In the genomic region with DNA sequence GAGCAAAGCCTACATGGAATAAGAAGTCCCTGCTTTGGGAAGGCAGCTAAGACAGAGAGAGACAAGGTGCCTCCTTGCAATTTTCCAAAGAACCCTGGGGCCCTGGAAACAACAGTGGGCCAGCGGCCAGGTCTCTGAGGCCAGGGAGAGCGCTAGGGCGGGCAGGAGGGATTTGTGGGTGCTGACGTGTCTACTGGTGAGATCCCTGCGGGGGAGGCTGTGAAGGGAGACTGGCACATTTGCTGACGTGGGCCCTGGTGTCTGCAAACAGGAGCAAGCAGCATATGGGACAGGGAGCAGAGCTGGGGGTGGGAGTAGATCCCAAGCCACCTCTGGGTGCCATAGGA, we compare ENCODE assay signal across 8 mouse cellular contexts. TPM values are rescaled to one million over a fixed set of nuclear protein-coding genes. Genes with fewer than 3 reads are reported as not detected.
A peak's percentile ranks its signal among the peaks of the same experiment; 100 is the strongest.
DNase-seq lines count a peak whose midpoint lies in the region; ATAC-seq and TF ChIP-seq lines count a peak whose summit lies in the region.

No protein-coding gene starts in this region.

- no peaks in the 10 kb centered on the region for H3K27me3 ChIP-seq in intestine, embryonic 14.5 days (replicated peaks; ENCODE audit: control insufficient read depth, insufficient read depth, low read length)
- no peaks in the 10 kb centered on the region for H3K27me3 ChIP-seq in intestine, embryonic 16.5 days (replicated peaks; ENCODE audit: control insufficient read depth, insufficient read depth, low read length)
- H3K27me3 ChIP-seq in limb, embryonic 13.5 days: peaks cover 37% of the 10 kb centered on the region

- 47% methylated on average over 6 of the region's 6 CpGs for WGBS in intestine, embryonic 14.5 days
- WGBS in intestine, embryonic 16.5 days: 53% methylated on average over 6 of the region's 6 CpGs
- 43% methylated on average over 6 of the region's 6 CpGs for WGBS in limb, embryonic 13.5 days

- in situ Hi-C loops in ES-E14 (cut with MboI; ENCODE audit: low sequenced_read_pairs in 2 of 2, unreplicated experiment in 2 of 2): no loop called here

- peaks cover 33% of the 10 kb centered on the region for H3K36me3 ChIP-seq in intestine, embryonic 14.5 days (ENCODE audit: control insufficient read depth, insufficient read depth, low read length)
- H3K36me3 ChIP-seq in intestine, embryonic 16.5 days (ENCODE audit: control insufficient read depth, insufficient read depth, low read length): no peaks in the 10 kb centered on the region; the same call in 1 of the 2 replicates
- no peaks in the 10 kb centered on the region for H3K36me3 ChIP-seq in ES-E14 (ENCODE audit: control insufficient read depth, insufficient read depth, low read length, poor library complexity, severe bottlenecking)
- H3K36me3 ChIP-seq in limb, embryonic 13.5 days: no peaks in the 10 kb centered on the region

- H3K9ac ChIP-seq in intestine, embryonic 14.5 days (ENCODE audit: low read length): no peak overlapping the region
- no peak overlapping the region for H3K9ac ChIP-seq in intestine, embryonic 16.5 days (ENCODE audit: low read depth, low read length)
- H3K9ac ChIP-seq in ES-E14 (ENCODE audit: insufficient read depth, low read depth, low read length, poor library complexity, severe bottlenecking): peak overlapping the region; percentile 16; the same call in 1 of the 2 replicates
- H3K9ac ChIP-seq in limb, embryonic 13.5 days: peak overlapping the region; percentile 45; the same call in 1 of the 2 replicates

- H3K27ac ChIP-seq in intestine, embryonic 14.5 days (ENCODE audit: low read depth): no peak overlapping the region
- no peak overlapping the region for H3K27ac ChIP-seq in intestine, embryonic 16.5 days (ENCODE audit: low read length)
- H3K27ac ChIP-seq in ES-E14 (ENCODE audit: insufficient read depth, low read depth, low read length, poor library complexity, severe bottlenecking): no peak overlapping the region
- H3K27ac ChIP-seq in limb, embryonic 13.5 days: no peak overlapping the region

- H3K4me2 ChIP-seq in intestine, embryonic 14.5 days (ENCODE audit: low read length): peak overlapping the region; percentile 23
- no peak overlapping the region for H3K4me2 ChIP-seq in intestine, embryonic 16.5 days (ENCODE audit: low read depth, low read length)
- peak overlapping the region; percentile 51 for H3K4me2 ChIP-seq in limb, embryonic 13.5 days (replicated peaks)

- H3K4me3 ChIP-seq in intestine, embryonic 14.5 days (ENCODE audit: low read depth, low read length): no peak overlapping the region
- no peak overlapping the region for H3K4me3 ChIP-seq in intestine, embryonic 16.5 days (ENCODE audit: low read length)
- peak overlapping the region in 1 of 2 experiments; percentile 58; a peak in 2 of 4 replicates for H3K4me3 ChIP-seq in ES-E14 (ENCODE audit: insufficient read depth in 1 of 2, low read depth in 1 of 2, low read length in 2 of 2, poor library complexity in 1 of 2, severe bottlenecking in 1 of 2)
- H3K4me3 ChIP-seq in limb, embryonic 13.5 days: peak overlapping the region; percentile 27

- no peak for ATAC-seq in intestine, embryonic 14.5 days (replicated peaks; ENCODE audit: low FRiP score, low TSS enrichment, low read depth)
- ATAC-seq in intestine, embryonic 16.5 days: no peak
- no peak for ATAC-seq in limb, embryonic 13.5 days (ENCODE audit: low FRiP score, low read depth)

- no peak for DNase-seq in intestine, embryonic 14.5 days (ENCODE audit: low spot score)
- no peak for DNase-seq in ES-E14 (ENCODE audit: low read depth, low spot score)
- DNase-seq in fibroblast of lung, adult 2 months (ENCODE audit: low read depth): peak; percentile 55
- no peak for DNase-seq in cerebellum, postnatal 25 days
- DNase-seq in thymus, postnatal 14 days: no peak
- no peak for DNase-seq in layer of hippocampus, postnatal 14 days (ENCODE audit: low spot score in 2 of 2)

- H3K4me1 ChIP-seq in intestine, embryonic 14.5 days (replicated peaks; ENCODE audit: control insufficient read depth, insufficient read depth, low read length): peaks cover 17% of the 10 kb centered on the region
- H3K4me1 ChIP-seq in intestine, embryonic 16.5 days (ENCODE audit: control insufficient read depth, insufficient read depth, low read length): peaks cover 14% of the 10 kb centered on the region; the same call in 1 of the 2 replicates
- H3K4me1 ChIP-seq in ES-E14 (ENCODE audit: control insufficient read depth in 2 of 2, insufficient read depth in 2 of 2, low read length in 2 of 2, poor library complexity in 1 of 2): peaks cover 4 to 26% of the 10 kb centered on the region in 2 experiments; a peak in 2 of 4 replicates
- H3K4me1 ChIP-seq in limb, embryonic 13.5 days: peaks cover 32% of the 10 kb centered on the region

- H3K9me3 ChIP-seq in intestine, embryonic 14.5 days (ENCODE audit: control insufficient read depth, low read length): no peaks in the 10 kb centered on the region
- H3K9me3 ChIP-seq in intestine, embryonic 16.5 days (ENCODE audit: control insufficient read depth, low read length): no peaks in the 10 kb centered on the region
- no peaks in the 10 kb centered on the region for H3K9me3 ChIP-seq in ES-E14 (ENCODE audit: control insufficient read depth, insufficient read depth, low read depth, low read length)
- H3K9me3 ChIP-seq in limb, embryonic 13.5 days: no peaks in the 10 kb centered on the region

TF ChIP-seq in ES-E14, 5 proteins besides CTCF, POLR2A, EP300 and RAD21:
- TF ChIP-seq ZC3H11A (IDR thresholded peaks at IDR 0.05; ENCODE audit: borderline replicate concordance, low read depth, low read length) (no peak), ZNF384 (IDR thresholded peaks at IDR 0.05; ENCODE audit: low read depth, low read length) (no peak), HCFC1 (IDR thresholded peaks at IDR 0.05; ENCODE audit: borderline replicate concordance, insufficient read depth, low read length) (no peak), CHD2 (IDR thresholded peaks at IDR 0.05; ENCODE audit: low read depth, low read length) (no peak), MAFK (IDR thresholded peaks at IDR 0.05; ENCODE audit: insufficient read depth, low read depth, low read length) (no peak)
TF ChIP-seq in ES-E14: peak in this region for 0.

RNA-seq across cellular contexts. Expression of gene Kcnh2, which starts 31.0 kb away (rescaled TPM):
- polyA plus RNA-seq in intestine, embryonic 14.5 days (2014; fragmentation: Nextera tagmentation; extraction: Ambion mirVana): 9.0 and 11.2 TPM in 2 replicates
- polyA plus RNA-seq in intestine, embryonic 16.5 days (2015; fragmentation: Nextera tagmentation; extraction: Ambion mirVana): 3.1 and 5.8 TPM in 2 replicates
- 6.5 and 7.7 TPM in 2 replicates for total RNA-seq in ES-E14 (2012; rRNA removed)
- polyA plus RNA-seq in limb, embryonic 13.5 days (2015; fragmentation: Nextera tagmentation; extraction: Ambion mirVana): 2.7 and 3.1 TPM in 2 replicates
- 10 to 100 TPM; 17.9 to 19.2 TPM for total RNA-seq in layer of hippocampus, postnatal 14 days (2021)

RNA-seq across cellular contexts. Expression of gene Nos3, which starts 44.2 kb away (rescaled TPM):
- polyA plus RNA-seq in intestine, embryonic 14.5 days (2014; fragmentation: Nextera tagmentation; extraction: Ambion mirVana): 6.6 and 6.8 TPM in 2 replicates
- polyA plus RNA-seq in intestine, embryonic 16.5 days (2015; fragmentation: Nextera tagmentation; extraction: Ambion mirVana): 7.0 and 7.7 TPM in 2 replicates
- total RNA-seq in ES-E14 (2012; rRNA removed): 2.2 and 5.8 TPM in 2 replicates
- 6.0 and 6.6 TPM in 2 replicates for polyA plus RNA-seq in limb, embryonic 13.5 days (2015; fragmentation: Nextera tagmentation; extraction: Ambion mirVana)
- total RNA-seq in layer of hippocampus, postnatal 14 days (2021): 1 to 10 TPM; 9.4 to 10.0 TPM

Comparison
In these comparisons a context has a peak if more than half of its experiments do, and no peak if none do; other contexts are left out.
1. H3K9ac ChIP-seq: peak in ES-E14 (single experiment) and limb, embryonic 13.5 days (single experiment); none in intestine, embryonic 14.5 days (single experiment) and intestine, embryonic 16.5 days (single experiment).